Mouse (Mus musculus): ENCODE results near the gene Ptcd1.
A peak's percentile ranks its signal among the peaks of the same experiment; 100 is the strongest.
"Not testable (repeated sequence)": the region's sequence is repeated elsewhere in the genome, so short reads cannot be mapped to it uniquely, and the experiment has no call there.

Gene Ptcd1

DNA sequence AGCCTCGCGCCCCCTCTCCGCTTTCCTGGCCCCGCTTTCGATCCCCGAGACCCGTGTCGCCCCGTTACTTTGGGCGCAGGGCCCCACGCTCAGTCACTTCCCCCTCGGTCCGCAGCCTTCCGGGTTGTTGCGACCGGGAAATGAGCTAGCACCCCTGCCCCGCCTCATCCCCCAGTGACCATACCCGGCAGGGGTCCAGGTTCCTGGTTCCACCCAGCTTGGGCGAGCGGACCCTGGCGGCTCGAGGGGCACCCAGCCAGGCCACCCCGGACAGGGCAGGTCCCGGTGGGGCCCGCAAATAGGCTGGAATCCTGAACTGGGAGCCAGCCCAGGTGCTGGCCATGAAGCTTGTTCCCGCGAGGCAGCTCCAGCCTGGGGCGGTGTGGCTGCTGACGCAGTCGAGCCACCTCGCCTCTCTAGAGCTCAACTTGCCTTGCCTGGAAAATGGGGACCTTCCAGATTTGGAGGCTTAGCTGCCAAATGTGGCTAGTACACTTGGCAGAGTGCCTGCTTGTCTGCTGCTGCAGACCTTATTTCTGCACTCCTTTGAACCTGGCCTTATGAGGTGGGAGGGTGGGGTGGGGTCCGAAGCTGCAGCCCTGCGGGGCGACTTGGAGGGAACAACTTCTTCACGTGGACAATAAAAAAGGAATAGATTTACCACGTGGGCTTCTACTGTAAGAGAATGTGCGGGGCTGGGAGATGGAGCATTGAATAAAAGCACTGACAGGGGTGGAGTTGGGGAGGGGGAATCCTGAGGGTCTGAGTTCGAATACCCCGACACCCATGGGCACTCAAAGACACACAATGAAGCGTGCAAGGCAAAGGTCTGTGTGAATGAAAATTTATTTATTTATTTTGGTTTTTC, 52.1 kb downstream of the Ptcd1 start:
- DNase-seq (ENCODE audit: low spot score in 2 of 2), result peak; percentile 78 to 81

DNA sequence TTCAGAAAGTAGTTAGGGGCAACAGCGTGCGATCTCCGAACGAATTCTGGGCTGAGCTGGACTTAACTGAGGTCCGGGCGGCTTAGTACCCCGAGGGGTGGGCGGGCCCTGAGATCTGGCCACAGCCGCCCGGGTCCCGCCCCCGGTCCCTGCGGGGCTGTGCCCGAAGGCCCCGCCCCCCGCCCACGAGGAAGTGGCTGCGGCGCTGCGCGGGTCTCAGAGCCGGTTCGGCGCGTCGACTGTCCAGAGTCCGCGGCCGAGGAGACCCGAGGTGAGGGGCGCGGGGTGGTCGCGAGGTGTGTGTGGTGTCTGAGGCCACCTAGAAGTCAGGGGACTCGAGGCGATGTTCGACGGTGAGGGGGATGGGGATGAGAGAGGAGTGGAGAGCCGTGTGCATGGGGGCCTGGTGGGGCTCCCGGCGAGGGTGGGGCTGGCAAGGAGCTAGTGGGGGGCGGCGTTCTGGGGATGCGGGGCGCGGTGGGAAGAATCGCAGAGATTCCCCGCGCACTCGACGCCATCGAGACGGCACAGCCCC, 52.8 kb downstream of the Ptcd1 start, which contains the start of gene Arpc1b:
Gene Arpc1b (plus strand): TSS at position 145 of the 535 bp plus-strand sequence.
- peak; percentile 76 to 79 for DNase-seq (ENCODE audit: low spot score in 2 of 2)

DNA sequence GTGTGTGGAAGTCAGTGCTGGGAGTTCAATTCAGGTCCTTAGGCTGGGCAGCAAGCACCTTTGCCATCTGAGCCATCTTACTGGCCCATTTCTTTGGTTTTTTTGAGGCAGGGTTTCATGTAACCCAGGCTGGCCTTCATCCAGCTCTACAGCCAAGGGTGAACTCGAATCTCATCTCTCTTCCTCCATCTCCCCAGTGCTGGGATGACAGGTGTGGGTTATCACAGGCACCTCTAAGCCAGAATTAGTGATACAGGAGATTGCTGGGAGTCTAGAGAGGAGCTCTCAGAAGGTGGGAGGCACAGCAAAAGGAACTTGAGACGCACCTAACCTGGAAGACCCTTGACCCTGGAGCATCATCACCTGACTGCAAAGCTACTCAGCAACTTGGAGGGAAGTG, 53.5 kb downstream of the Ptcd1 start:
- DNase-seq (ENCODE audit: low spot score in 2 of 2), result no peak

DNA sequence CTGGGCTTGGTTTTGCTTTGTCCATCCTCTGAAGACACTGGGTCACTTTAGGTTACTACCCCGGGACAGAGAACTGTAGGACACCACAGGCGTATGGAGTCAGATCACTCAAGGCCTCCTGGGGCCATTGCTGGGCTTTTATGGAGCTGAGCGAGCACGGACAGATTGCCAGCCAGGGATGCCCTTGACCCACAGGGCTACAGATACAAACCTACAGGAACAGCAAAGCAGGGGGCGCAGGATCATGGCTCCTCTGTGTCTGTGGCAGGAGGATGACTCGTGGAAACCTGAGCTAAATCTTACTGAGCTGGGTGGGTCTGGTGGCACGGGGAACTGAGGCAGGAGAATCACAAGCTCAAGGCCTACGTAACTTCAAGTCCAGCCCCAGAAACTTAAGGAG, 54.3 kb downstream of the Ptcd1 start:
- DNase-seq (ENCODE audit: low spot score in 2 of 2), result no peak

DNA sequence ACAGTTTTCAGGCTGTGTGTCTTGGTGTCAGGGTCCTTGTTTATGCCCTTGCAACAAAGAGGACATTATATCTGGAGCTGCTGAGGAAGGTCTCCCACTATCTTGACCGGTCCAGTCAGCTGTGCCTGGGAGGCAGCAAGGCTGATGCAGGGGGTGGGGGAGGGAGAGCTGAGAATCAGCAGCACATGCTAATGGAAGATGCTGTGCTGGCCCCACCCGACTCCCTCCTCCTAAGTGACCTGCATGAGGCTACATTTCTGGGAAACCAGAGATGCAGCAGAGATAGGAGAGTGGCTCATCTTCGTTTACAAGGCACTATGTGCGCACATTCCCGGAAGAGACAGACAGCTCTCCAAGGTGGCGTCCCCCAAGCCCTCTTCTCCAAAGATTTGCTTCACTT, 56.5 kb downstream of the Ptcd1 start:
- DNase-seq (ENCODE audit: low spot score in 2 of 2), result no peak

DNA sequence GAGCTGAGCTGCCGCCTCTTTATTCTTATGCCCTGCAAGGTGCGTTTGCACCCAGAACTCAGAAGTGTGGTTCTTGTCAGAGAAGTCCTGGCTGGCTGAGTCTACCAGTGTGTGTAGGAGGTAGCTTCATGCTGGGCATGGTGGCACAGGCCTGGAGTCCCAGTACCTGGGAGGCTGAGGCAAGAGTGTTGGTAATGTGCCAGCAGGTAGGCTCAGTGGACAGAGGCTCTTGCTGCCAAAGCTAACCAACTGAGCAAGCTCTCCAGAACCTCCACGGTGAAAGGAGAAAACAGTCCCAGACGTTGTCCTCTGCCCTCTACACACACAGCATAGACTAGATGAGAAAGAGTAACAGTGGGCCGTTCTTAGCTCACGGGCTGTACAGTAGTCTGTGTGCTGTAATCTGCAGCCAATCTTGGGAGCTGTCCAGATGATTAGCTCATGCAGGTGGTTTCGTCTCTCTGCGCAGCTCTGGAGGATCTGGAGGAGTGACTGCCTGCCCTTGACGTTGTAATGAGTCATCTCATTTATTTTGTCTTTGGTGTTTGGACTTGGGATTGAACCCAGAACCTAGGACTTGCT, 61.1 kb downstream of the Ptcd1 start:
- DNase-seq (ENCODE audit: low spot score in 2 of 2), result no peak

DNA sequence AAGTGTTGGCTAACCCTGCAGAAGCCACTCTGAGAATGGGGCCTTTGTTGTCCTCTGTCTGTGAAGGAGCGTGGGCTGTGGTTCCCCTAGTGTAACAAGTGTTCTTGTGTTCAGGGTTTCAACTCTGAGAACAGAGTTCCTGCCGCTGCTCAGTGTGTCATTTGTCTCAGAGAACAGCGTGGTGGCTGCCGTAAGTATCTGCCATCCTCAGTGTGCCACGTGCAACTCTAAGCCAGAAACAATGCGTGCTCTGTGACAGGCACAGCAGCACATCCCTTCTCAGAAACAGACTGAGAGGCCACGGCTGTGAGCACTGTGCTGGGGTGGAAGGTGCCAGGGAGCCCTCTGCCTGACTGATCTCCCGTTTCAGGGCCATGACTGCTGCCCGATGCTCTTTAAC, 62.6 kb downstream of the Ptcd1 start:
- DNase-seq (ENCODE audit: low spot score in 2 of 2), result no peak

DNA sequence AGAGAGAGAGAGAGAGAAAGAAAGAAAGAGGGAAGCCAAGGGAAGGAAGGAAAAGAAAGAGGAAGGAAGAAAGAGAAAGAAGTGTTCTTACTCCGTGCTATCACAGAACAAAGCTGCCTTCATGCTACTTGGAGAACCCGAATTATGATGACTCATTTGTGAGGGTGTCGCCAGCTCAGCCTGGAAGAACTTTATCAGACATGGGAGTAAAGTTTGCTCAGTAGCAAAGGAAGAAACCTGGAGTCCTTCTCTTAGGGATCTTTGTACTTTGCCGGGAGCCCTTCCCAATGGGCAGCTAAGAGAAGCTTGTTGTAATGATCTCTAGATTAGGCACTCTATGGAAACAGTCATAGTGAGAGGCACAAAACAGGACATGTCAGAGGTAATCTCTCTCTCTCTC, 64.2 kb downstream of the Ptcd1 start:
- DNase-seq (ENCODE audit: low spot score in 2 of 2), result no peak

DNA sequence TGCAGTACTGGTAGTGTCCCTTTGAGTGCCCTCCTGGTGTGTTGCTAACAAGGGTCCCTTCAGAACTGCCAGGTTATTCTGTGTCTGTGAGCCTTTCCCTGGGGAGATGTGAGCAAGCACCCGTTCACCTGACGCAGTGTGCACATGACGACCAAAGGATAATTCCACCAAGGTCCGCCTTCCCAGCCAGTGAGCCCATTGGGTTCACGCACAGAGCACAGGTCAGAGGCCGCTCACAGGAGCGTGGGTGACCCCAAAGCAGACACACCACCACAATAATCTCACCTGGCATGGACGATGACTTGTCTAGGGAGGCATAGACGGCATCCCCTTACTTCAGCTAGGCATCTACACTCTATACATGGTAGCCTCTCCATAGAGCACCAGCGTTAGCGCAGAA, 65.5 kb downstream of the Ptcd1 start:
- not testable (repeated sequence) for DNase-seq (ENCODE audit: low spot score in 2 of 2)

DNA sequence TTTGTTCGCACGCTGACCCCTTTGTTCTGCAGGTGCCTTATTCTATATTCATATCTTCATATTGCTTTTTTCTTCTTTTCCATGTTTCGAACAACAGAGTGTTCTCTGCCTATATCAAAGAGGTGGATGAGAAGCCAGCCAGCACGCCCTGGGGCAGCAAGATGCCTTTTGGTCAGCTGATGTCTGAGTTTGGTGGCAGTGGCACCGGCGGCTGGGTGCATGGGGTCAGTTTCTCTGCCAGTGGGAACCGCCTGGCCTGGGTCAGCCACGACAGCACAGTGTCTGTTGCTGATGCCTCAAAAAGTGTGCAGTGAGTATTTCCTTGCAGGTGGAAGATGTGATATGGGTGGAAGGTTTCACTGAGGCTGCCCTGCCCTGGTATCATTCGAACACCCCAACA, 65.9 kb downstream of the Ptcd1 start:
- no peak for DNase-seq (ENCODE audit: low spot score in 2 of 2)

DNA sequence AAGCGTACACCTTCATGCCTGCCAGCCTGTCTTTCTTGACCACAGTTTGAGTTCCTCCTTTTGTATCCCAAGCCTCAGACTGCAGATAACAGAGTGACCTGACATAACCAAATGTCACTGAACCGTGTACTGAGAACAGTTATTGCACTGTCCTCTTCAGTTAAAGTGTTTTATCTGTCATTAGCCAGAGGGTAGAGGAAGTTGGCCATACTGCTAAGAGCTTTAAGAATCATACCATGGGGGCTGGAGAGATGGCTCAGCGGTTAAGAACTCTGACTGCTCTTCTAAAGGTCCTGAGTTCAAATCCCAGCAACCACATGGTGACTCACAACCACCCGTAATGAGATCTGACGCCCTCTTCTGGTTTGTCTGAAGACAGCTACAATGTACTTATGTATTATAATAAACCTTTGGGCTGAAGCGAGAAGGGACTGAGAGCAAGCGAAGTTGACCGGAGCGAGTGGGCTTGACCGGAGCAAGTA, 68.5 kb downstream of the Ptcd1 start:
- DNase-seq (ENCODE audit: low spot score in 2 of 2), result no peak

All from spleen, postnatal 36 days (tissue).